Mouse (Mus musculus) cerebellum, adult 9-11 months (tissue): ENCODE measurements around the gene Tpd52l1.

Source experiments
- DNase-seq: peaks from one replicate; pipeline ENCODE4 v3.0.0; 2022

Gene Tpd52l1

GRCm38 (mm10) chr10:31336432-31336831 lies 109.3 kb downstream of the Tpd52l1 start:
- DNase-seq = no peak

GRCm38 (mm10) chr10:31331225-31331775 lies 114.5 kb downstream of the Tpd52l1 start:
- no peak for DNase-seq

- no peak for DNase-seq
These were observed 115.3 kb downstream of the Tpd52l1 start for GRCm38 (mm10) chr10:31330286-31330962.

- no peak for DNase-seq
These were observed 116.3 kb downstream of the Tpd52l1 start for GRCm38 (mm10) chr10:31329436-31329835.

- DNase-seq = no peak
These were observed 127.3 kb downstream of the Tpd52l1 start for GRCm38 (mm10) chr10:31318491-31318890.

GRCm38 (mm10) chr10:31312865-31313848 lies 132.6 kb downstream of the Tpd52l1 start, which contains the start of gene Hddc2:
Gene Hddc2, plus strand, starts transcription at chr10:31313383.
- DNase-seq = peak; percentile 70

GRCm38 (mm10) chr10:31307024-31307598 lies 138.6 kb downstream of the Tpd52l1 start:
- no peak for DNase-seq

- DNase-seq = no peak
These were observed 142.3 kb downstream of the Tpd52l1 start for GRCm38 (mm10) chr10:31303446-31303845.

- no peak for DNase-seq
These were observed 145.5 kb downstream of the Tpd52l1 start for GRCm38 (mm10) chr10:31300292-31300691.

- peak; percentile 36 for DNase-seq
These were observed 146.7 kb downstream of the Tpd52l1 start for GRCm38 (mm10) chr10:31298921-31299574.

- no peak for DNase-seq
These were observed 147.5 kb downstream of the Tpd52l1 start for GRCm38 (mm10) chr10:31298263-31298662.

GRCm38 (mm10) chr10:31297106-31297505 lies 148.7 kb downstream of the Tpd52l1 start:
- DNase-seq = no peak

- DNase-seq = no peak
These were observed 149.3 kb downstream of the Tpd52l1 start for GRCm38 (mm10) chr10:31296458-31296857.

- no peak for DNase-seq
These were observed 150.1 kb downstream of the Tpd52l1 start for GRCm38 (mm10) chr10:31295705-31296104.

GRCm38 (mm10) chr10:31288697-31289390 lies 156.9 kb downstream of the Tpd52l1 start:
- no peak for DNase-seq

- no peak for DNase-seq
These were observed 158.0 kb downstream of the Tpd52l1 start for GRCm38 (mm10) chr10:31287787-31288186.
